Mouse (Mus musculus): Measurements from ENCODE around the gene Stxbp5.

- TF ChIP-seq POLR2A (IDR thresholded peaks at IDR 0.05; ENCODE audit: low read depth, low read length) (no peak), CTCF (IDR thresholded peaks at IDR 0.05; ENCODE audit: extremely low read depth, insufficient read depth, insufficient read length, insufficient replicate concordance) (no peak)
Measured at GRCm38 (mm10) chr10:9829744-9830143, 71.1 kb downstream of the Stxbp5 start.

Data from spleen, adult 2 months (tissue).